Mouse (Mus musculus) right cerebral cortex, postnatal 14 days (tissue): Measurements from ENCODE around the gene Aox2.

Experiments used
- DNase-seq: peaks from one replicate; pipeline ENCODE4 v3.0.0; 2022

Gene Aox2

DNA sequence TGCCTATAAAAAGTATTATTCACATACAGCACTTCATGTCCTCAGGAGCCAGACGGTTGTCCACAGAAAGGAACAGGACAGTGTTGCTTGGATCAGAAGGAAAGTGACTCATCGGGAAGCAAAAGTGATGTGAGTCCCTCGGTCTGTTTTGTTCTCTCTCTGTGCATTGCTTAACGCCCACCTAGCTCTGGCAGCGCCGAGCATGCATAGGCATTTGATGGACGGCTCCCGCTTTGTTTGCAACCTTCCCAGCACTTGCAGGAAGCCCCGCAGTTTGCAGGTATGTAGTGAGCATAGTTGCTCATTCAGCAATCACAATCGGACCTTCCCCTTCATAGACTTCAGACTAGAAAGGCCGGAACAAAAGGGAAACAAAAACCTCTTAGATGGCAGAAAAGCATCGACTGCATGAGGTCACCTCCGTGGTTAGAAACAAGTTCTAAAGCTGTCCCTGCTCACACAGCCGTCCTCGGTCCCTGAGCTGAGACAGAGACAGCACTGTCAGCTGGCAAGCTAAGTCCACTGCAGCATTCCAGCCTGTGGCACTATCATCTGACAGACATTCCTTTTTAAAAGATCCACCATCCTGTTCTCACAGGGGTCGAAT is 11.8 kb downstream of the Aox2 start:
- no peak for DNase-seq

DNA sequence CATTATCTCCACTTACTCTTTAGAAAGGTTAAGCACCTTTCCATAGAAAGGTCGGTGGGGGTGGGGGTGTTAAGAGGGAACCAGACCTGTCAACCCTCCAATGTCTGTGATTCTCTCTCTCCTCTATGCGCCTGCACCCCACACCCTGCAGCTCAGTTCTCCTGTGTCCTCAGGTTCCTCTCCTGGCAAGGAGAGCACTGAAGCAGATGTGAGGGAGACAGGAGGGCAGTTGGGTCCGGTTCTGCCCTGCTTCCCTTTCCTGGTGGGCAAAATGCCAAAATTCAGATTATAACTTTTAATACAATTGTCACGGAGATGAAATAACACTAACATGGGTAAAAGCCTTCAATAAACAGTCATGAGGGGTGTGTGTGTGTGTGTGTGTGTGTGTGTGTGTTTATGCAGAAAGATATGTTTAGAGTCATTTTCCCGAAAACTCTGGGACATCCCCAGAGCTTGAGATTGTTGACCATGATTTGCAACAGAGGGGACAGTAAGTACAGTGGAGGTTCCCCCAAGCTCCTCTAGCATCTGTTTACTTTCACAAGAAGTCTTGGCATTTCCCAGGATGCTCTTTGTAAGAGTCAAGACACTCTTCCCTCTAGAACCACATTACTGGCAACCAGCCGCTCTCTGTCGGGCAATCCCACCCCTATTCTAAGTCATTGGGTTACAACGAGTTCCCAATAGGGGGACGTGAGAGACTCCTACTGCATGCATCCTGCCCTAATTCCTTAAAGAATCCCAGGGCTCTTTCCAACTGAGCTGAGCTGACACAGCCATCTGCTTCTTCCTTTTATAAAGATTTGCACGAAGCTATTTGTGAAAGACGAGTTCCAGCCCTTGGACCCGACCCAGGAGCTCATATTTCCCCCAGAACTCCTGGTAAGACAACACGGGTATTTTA is 13.5 kb downstream of the Aox2 start:
- peak; percentile 24 for DNase-seq

DNA sequence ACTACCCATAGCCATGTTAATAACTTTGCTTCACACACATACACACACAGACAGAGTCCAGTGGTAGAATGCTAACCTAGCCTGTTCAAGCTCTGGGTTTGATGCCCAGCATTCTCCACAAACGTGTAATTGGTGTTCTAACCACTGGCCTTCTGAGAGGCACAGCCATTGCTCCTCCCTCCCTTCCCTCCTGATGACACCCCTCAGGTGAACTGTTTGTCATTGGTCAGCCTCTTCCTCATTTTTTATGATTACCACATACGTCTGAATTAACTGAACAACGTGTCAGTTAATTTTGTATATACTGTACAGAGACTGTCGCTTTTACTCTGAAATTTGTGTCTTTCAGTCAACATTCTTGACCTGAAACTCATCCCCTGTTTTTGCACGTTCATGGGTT is 16.6 kb downstream of the Aox2 start:
- no peak for DNase-seq

DNA sequence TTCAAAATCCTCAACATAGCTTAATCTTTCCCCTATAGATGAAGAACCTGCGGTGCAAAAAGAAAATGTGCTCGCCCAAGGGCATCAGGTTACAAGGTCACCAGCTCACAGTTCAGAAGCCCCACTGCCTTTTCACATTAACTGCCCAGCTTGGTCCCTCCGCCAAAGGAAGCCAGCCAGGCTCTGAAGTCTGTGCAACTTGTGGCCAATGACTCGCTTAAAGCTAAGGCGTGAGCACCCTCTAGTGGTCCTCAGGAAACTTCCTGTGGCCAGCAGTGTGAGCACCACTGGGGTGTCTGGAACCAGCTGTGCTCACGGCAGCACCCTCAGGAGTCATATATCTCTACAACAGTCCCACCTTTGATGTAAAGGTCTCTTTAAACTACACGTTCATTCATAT is 18.2 kb downstream of the Aox2 start:
- peak; percentile 82 for DNase-seq

GRCm38 (mm10) chr1:58296821-58297220 is 18.7 kb downstream of the Aox2 start:
- no peak for DNase-seq

GRCm38 (mm10) chr1:58298347-58298746 is 20.2 kb downstream of the Aox2 start:
- DNase-seq = no peak

GRCm38 (mm10) chr1:58301073-58301472 is 22.9 kb downstream of the Aox2 start:
- DNase-seq = no peak

GRCm38 (mm10) chr1:58302015-58302414 is 23.9 kb downstream of the Aox2 start:
- DNase-seq = no peak

DNA sequence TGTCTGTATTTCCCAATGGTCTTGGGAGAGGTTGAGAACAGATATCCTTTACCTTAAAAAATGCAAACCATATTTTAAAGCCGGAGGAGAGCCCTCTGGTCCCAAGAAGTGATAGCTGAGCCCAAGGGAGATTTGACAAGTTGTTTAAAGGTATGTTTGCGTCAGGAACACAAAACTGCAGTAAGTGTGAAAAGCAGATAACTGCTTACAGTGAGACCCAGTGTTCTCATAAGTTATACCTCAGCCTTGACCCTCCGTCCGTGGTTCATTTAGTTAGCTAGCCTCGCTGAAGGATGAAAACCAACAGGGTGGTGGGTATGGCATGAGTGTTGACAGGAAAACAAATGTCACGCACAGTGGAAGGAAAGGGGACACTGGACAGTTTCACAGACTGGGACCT is 24.9 kb downstream of the Aox2 start:
- DNase-seq = no peak

- no peak for DNase-seq
Measured at GRCm38 (mm10) chr1:58303726-58304125, 25.6 kb downstream of the Aox2 start.

DNA sequence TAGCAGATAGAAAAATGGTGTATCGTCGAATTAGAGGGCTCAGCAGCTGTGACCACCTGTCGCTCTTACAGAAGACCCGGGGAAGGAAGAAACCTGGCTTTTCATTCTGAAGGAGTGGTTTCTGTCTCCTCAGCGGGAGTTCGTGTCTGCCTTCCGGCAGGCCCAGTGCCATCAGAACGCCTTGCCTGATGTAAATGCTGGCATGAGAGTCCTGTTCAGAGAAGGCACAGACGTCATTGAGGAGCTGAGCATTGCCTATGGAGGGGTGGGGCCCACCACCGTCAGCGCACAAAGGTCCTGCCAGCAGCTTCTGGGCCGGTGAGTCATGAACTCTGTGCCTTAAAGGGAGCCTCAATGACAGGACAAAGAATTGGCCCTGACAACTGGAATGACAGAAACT is 26.2 kb downstream of the Aox2 start:
- no peak for DNase-seq

DNA sequence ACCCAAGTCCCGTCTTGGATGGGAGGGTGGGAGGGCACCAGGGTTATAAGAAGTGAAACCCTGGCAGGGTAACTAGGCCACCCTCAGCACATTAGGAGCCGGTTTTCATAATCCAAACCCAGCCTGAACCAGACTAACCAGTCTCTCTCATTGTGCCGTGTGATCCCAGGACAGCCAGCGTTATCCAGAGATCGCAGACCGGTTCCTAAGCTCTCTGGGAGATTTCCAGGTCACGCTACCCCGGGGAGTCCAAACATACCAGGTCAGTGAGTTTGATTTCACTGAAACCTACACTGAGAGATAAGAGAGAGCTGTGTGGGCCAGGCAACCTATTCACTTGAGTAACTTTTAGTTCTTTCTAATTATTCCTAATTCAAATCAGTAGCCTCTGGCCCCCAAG is 29.1 kb downstream of the Aox2 start:
- DNase-seq = no peak

- no peak for DNase-seq
Measured at GRCm38 (mm10) chr1:58308594-58308993, 30.5 kb downstream of the Aox2 start.

- no peak for DNase-seq
Measured at GRCm38 (mm10) chr1:58309853-58310252, 31.7 kb downstream of the Aox2 start.

DNA sequence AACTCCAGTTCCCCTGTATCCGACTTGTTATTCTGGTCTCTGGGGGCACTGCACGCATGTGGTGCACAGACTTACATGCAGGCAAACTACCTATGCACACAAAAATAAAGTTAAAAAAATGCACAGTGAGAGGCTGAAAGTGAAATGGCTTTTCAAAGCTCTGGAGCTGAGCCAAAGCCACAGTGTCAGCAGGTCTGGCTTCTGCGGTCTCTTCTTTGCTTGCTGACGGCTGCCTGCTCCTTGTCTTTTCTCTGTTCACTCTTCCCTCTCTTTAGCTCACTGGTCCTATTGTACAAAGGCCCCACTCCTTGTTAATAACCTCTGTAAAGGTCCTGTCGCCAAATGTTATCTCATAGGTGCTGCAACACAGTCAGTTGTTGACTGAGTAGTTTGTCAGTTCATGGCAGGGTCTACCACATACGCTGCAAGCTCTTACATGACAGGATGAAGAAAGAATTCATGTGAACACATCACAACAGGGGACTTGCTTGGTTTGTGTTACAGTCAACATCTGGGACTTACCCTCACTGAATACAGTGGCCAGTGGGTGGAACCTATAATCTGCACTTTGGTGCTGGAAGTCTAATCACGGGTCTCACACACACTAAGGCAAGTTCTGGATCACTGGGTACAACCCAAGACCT is 33.2 kb downstream of the Aox2 start:
- DNase-seq = no peak

DNA sequence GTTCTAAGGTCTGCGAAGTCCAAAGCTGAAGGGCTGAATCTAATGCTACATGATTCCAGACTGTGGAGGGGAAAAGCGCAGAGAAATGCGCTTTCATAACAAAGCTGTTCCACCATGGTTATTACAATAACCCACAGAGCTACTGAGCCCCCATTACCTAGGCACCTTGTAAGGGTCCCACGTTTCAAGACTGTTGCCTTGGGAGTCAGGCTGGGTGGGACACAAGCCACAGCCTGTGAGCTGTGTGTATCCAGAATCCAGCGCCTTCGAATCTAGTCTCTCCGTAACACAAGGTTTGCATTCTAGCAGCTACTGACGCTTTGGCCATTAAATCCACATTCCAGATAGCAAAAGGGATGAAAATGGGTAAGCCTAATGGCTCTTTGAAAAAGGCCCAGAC is 35.0 kb downstream of the Aox2 start:
- no peak for DNase-seq

DNA sequence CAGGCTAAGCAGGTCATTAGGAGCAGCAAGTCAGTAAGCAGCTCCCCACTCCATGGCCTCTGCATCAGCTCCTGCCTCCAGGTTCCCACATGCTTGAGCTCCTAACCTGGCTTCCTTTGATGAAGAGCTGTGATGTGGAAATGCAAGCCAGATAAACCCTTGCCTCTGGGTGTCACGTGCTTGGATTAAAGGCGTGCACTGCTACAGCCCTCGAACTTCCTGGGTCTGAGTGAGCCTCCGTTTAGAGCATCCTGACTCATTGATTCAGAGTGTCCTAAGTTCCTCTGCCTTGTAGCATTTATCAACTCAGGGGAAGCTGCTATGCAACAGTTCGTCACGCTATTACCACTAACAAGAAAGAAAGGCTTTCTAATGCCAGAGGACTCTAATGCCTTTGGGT is 37.4 kb downstream of the Aox2 start:
- DNase-seq = no peak

DNA sequence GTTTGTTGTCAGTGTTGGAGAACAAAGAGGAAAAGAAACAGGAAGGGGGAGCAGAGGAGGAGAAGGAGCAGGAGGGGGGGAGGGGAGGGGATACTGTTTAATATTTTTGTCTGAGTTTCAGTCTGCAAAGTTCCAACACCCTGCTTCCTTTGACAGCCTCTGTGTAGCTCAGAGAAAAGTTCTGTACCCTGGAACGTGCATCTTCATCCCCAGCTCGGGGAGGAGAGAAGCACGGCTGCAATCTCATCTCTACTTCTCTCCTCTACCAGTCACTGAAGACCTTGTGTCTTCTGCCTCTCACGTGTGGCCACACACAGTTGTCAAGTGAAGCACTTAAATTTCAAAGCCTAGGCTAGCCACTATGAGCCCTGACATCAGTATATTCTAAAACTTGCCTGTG is 55.1 kb downstream of the Aox2 start:
- no peak for DNase-seq

GRCm38 (mm10) chr1:58339901-58340300 is 61.8 kb downstream of the Aox2 start:
- no peak for DNase-seq

DNA sequence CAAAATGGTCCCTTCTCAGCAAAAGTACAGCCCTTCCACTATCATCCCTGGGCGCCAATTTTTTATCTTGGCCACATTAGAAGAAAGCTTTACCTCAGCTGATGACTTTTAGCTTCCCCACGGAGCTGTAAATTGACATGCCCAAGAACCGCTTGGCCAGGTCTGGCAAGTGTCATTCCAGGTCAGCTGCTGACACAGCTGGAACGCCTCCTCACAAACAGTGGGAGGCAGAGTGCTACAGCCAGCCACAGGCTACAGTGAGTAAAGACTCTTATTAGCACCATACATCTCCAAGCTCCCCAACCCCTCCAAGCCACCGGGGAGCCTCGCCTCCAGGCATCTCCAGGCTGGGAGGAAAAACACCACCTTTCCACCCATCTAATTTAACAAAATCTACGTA is 63.5 kb downstream of the Aox2 start:
- DNase-seq = no peak

DNA sequence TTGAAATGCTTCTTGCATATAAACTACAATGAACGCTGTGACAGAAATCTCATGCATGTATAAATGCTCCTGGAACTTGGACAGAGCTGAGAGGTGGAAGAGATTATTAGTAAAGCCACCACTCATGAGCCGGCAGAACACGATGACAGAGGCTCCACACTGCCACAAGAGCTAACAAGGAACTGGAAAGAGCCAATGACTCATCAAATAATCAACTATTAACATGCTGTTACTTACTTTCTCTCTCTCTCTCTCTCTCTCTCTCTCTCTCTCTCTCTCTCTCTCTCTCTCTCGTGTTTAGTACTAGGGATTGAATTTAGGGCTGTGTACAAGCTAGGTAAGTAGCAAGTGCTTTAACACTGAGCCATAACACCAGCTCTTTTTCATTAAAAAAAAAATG is 65.7 kb downstream of the Aox2 start:
- DNase-seq = no peak

- no peak for DNase-seq
Measured at GRCm38 (mm10) chr1:58344570-58344969, 66.4 kb downstream of the Aox2 start.

- DNase-seq = no peak
Measured at GRCm38 (mm10) chr1:58346159-58346558, 68.0 kb downstream of the Aox2 start.

DNA sequence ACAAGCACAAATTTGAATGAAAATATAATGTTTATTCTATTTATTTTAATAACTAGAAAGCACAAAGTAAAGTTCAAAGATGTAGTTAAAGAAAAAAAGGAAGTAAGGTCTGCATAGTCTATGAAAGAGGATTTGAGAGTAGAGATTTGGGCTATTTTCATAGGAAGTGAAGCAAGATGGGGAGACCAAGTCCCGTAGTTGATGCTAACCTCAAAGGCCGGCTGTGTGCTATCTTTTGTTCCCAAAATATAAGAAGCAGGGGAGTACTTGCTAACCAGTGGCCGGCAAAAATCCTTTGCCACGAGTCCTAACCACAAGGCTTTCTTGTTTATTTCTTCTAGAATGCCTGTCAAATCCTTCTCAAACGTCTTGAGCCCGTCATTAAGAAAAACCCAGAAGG is 70.6 kb downstream of the Aox2 start:
- no peak for DNase-seq
